Mouse (Mus musculus) embryo, embryonic 10 days (tissue): ENCODE measurements around the gene Cyp1b1.

Experiments
- DNase-seq: peaks from one replicate; pipeline ENCODE4 v3.0.0-alpha.2; 2015; ENCODE audit warnings: low spot score

The Cyp1b1 gene

GRCm38 (mm10) chr17:79713643-79714367, 1.1 kb downstream of the Cyp1b1 start:
- peak; percentile 64 for DNase-seq

- DNase-seq: peak; percentile 65
Measured at GRCm38 (mm10) chr17:79713276-79713642, 1.6 kb downstream of the Cyp1b1 start.

GRCm38 (mm10) chr17:79712536-79712935, 2.3 kb downstream of the Cyp1b1 start:
- peak; percentile 46 for DNase-seq

GRCm38 (mm10) chr17:79711944-79712343, 2.9 kb downstream of the Cyp1b1 start:
- no peak for DNase-seq

- peak; percentile 52 for DNase-seq
Measured at GRCm38 (mm10) chr17:79710246-79710842, 4.5 kb downstream of the Cyp1b1 start.

DNA sequence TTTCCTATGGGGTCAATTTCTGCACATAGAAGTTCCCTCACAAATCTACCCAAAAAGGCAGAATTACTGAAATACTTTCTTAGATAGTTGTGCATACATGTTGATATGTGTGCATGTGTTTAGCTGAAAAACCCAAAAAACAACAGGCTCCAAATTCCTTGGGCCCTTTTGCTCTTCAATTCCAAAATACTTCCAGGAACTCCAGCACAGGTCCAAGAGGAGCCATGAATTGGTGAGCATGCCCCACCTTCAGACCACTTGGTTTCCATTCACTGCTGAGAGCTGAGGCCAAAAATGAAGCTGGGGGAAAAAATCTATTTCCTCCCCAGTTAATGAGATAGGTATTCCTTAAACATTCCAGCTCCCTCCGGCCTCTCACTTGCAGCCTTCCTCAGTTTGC, 5.1 kb downstream of the Cyp1b1 start:
- DNase-seq: no peak

DNA sequence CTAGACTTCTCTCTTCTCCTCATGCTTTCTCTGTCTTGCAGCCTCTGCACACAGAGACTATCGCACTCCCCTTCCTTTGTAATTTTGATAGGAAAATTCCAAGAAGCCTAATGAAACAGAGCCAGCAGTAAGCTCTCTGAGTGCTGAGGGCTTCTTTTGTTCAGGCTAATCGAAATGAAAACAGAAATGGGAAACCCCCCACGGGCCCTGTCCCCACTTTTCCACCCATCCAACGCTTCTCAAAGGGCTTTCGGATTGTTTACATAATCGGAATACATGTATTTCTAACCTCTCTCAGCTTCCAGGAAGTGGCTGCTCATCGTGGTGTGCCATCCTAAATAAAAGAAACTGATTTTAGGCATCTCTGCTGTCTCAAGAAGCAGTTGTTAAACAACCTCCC, 6.7 kb downstream of the Cyp1b1 start:
- peak; percentile 24 for DNase-seq

DNA sequence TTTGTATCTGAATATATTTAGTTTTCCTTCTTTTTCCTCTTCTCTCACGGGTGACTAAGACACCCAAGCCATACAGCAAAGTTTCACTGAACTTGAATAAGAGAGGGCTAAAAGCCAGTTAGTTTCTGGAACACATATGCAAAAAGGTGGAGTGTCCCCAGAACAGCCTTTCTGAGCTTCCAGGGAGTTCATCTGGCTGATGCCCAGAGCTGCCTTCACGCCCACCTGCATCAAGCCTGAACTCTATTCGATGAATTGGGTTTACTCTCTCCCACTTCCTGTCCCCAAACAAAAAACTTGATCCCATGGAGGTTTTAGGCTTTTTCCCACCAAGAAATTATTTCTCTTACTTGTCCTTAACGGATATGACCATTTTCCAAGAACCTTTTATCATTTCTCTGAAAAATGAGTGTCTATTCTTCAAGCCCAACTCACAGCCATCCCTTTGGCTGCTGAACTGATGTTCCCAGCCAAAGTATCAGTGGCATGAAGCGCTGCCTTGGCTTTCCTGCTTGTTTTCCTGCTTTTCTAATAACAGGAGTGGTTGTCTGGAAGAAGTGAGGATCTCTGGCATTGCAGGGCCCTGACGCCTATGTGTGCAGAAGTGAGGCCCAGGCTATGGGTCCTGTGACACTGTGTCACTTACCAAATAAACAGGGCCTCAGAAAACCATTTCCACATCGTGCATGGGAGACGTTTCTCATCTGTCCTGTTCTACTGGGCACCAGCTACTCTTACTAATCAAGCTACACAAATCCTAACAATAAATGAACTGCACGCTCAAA, 9.0 kb downstream of the Cyp1b1 start:
- no peak for DNase-seq

DNA sequence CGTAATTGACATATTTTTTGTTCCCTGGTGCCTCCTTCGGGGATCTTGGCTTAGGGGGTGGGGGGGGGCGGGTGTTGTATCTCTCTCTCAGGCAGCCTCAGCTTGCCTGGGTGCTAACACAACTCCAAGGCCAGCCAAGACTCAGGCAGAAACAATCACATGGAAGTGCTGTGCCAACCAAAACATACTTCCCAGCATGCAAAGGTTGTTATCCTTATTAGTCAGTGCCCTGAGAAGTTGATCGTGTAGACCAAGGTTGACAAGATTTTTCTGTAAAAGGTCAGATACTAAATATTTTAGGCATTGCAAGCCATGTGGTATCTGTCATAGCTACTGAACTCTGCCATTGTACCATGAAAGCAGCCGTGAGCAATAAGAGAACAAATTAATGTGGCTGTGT, 14.0 kb downstream of the Cyp1b1 start:
- no peak for DNase-seq

GRCm38 (mm10) chr17:79699197-79699596, 15.7 kb downstream of the Cyp1b1 start:
- DNase-seq: peak; percentile 74

DNA sequence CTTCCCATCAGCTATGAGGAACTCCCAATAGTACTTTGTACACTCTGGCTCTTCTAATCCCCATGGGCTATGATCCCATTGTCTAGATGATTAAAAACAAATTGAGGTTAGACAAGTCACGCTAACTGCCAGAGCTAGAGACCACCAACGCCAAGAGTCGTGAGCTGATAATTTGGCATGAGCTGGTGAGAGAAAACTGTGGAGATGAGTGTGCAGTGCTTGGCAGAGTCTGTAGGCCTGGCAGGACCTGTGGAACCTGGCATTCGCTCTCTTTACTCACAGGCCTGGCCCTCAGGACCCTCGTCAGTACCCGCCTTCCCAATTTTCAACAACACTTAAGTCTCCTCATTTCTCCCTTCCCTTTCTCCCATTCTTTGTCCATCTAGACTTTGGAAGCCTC, 19.3 kb downstream of the Cyp1b1 start:
- no peak for DNase-seq

- DNase-seq: no peak
Measured at GRCm38 (mm10) chr17:79695106-79695505, 19.8 kb downstream of the Cyp1b1 start.

GRCm38 (mm10) chr17:79670837-79671236, 44.0 kb downstream of the Cyp1b1 start:
- no peak for DNase-seq

DNA sequence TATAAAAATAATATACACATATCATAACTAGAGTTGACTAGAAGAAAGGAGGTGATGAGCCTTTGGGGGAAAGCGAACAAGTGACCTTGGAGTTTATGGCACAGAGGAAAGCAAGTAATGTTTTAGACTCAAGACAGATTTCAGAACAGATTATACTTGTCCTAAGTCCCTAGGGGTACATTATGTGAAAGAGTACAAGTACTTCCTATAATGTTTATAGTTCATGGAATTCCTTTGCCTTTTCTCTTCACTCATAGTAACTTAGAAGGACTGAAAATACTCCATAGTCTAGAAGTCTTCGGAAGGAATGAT, 50.8 kb downstream of the Cyp1b1 start:
- DNase-seq: no peak

- peak; percentile 85 for DNase-seq
Measured at GRCm38 (mm10) chr17:79663393-79664105, 51.3 kb downstream of the Cyp1b1 start.

DNA sequence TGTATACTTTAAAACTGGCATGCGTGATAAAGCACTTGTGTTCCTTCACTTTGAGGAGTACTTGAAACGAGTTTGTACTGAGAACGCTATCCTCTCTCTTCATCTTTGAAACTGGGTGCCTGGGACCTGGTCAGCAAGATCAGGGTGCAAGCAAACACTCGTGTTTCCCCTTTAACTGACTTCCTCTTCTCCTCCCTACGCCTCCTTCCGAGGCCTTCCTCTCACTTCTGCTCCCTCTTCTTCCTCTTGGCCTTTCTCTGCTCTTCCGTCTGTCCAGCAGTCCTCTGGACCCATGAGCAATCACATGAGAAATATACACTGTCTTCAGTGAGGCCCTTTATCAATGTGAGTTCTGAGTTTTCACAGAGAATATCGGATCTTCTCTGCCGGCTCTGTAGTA, 53.0 kb downstream of the Cyp1b1 start:
- no peak for DNase-seq

DNA sequence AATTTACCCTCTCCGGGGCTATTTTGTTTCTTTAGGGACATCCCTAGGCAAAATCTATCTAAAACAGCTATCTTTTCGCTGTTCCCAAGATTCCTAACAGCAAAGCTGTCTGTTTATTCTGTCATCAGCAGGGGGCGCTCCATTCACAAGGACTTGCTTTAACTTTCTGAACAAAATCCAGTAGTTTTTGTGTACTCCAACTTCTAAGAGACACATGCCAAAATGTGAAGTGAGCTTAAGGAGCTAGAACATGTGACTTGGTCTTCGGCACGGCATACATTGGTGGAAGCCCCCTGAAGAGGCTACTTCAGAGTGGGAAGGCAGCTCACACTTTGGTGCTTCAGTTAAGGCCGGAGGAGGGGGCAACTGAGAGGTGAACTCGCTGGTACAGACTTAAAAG, 53.5 kb downstream of the Cyp1b1 start:
- DNase-seq: peak; percentile 88

- DNase-seq: no peak
Measured at GRCm38 (mm10) chr17:79658863-79659262, 56.0 kb downstream of the Cyp1b1 start.

DNA sequence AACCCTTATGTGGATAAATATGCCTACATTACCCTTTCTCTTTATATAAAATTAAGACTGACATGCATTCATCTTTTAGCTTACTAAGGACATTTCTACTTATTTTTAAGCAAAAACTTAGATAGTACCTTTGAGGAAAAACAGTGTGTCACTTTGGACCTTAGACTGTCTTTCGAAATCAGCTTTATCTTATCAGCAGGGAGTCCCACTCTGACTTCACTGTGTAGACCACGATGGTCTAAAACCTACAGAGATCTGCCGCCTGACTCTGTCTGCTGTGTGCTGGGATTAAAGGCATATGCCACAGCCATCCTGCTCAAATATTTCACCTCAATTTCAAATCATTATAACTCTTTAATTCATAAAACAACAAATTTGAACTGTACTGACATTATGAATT, 56.4 kb downstream of the Cyp1b1 start:
- DNase-seq: no peak

GRCm38 (mm10) chr17:79657785-79658184, 57.1 kb downstream of the Cyp1b1 start:
- DNase-seq: peak; percentile 33

- DNase-seq: no peak
Measured at GRCm38 (mm10) chr17:79654187-79654586, 60.7 kb downstream of the Cyp1b1 start.

DNA sequence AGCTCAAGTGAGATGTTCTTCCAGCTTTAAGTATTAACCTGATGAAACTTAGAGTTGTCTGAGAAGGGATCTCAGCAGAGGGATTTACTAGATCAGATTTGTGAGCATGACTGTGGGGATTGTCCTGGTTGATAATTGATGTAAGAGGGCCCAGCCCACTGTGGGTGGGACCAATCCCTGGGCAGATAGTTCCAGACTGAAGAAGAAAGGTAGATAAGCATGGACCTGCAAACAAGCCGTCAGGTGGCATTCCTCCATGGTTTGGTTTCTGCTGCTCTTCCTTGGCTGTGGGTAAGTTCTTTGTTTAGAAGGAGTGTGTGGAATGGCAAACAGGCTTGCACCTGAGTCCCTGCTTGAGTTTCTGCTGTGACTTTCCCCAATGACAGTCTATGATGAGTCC, 61.7 kb downstream of the Cyp1b1 start:
- DNase-seq: no peak
